Mouse (Mus musculus): ENCODE measurements at regions not wholly inside any gene's neighbourhood (a gene's known extent, or its start where the extent isn't known, plus 50 kb on each side); places are given as distances from the start of the nearest gene placed in this dataset.

DNA sequence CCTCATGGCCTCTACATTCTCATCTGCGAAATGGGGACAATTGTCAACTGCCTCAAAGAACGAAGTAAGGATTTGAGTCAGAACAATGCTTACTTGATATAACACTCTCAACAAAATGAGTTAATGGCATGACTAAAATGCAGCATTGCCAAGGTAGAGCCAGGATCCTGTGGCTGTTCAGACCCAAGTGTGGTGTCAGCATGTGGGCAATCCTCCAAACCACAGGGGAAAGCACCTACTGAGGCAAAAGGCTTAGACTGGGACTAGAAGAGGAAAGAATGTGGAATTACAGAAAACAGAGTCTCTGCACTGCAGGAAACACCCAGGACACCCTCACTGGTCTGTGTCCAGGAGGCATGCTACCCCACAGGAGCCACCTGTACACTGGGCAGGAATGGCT, 147.8 kb upstream of the Cdh5 start:
- no peak for TF ChIP-seq POLR2A (IDR thresholded peaks at IDR 0.05; ENCODE audit: insufficient read depth, low read length)
- TF ChIP-seq CTCF (IDR thresholded peaks at IDR 0.05; ENCODE audit: low read depth, low read length): no peak
- TF ChIP-seq EP300 (IDR thresholded peaks at IDR 0.05; ENCODE audit: insufficient read depth, low read depth, low read length): no peak
